Mouse (Mus musculus) thymus, postnatal 14 days (tissue): ENCODE measurements around the gene Nr4a1.
A peak's percentile ranks its signal among the peaks of the same experiment; 100 is the strongest.

Source experiments
- DNase-seq: peaks from one replicate; pipeline ENCODE4 v3.0.0; 2021

Nr4a1 gene

GRCm38 (mm10) chr15:101233641-101234275 lies 20.3 kb upstream of the Nr4a1 start:
- DNase-seq: peak; percentile 26

GRCm38 (mm10) chr15:101234611-101235341 lies 19.3 kb upstream of the Nr4a1 start:
- DNase-seq: no peak

DNA sequence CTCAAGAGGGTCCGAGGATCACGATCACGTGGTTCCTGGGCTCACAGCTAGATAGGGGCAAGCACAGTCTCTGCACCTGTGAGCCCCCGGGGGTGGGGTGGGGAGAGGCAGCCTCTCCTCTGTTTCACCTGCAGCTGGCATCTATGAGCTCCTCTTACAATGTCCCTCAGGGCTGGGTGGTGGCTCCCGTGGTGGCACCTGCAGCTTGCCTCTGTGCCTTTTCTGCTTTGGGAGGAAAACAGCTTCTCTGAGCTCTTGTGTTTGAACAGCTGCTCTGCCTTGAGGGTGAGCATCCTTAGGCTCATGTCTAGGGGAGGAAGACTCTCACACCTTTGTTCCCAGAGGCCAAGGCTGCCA lies 18.7 kb upstream of the Nr4a1 start:
- DNase-seq: peak; percentile 93

- no peak for DNase-seq
These were observed 18.2 kb upstream of the Nr4a1 start for GRCm38 (mm10) chr15:101235728-101236327.

- DNase-seq: peak; percentile 87
These were observed 17.2 kb upstream of the Nr4a1 start for GRCm38 (mm10) chr15:101236878-101237277.

GRCm38 (mm10) chr15:101238885-101239511 lies 15.1 kb upstream of the Nr4a1 start:
- DNase-seq: peak; percentile 88

DNA sequence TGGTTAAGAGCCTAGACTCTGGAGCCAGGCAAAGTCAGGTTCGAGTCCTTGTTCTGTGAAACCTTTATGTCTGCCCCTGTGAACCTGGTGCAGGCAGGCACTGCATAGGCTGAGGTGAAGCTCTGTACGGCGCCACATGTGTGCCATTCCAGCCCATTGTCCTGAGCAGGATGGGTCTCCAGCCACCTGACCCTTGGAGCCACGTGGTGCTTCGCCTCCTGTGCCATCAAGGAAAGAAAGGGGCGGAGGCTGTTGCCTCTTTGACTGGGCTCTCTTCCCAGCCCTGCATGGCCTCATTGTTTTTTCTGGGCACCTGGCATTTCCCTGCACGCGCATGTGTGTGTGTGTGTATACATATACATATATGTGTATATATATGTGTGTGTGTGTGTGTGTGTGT lies 14.2 kb upstream of the Nr4a1 start:
- DNase-seq: no peak

DNA sequence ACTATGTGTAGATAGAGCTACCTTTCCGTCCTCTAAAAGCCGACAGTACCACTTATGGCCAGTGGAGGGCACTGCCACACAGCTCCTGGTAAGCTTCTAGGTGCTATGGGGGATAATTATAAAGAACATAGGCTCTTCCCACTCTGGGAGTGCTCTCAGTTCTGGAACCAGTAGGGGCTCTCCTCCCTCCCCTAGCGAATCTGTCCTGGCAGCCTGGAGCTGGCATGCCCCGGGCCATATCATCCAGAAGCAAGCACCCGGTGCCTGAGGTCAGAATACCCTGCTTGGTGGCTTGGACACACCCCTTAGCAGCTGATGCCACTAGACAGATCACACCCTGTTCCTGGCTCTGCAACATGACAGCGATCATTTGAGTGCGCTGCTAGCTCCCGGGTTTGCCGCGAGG lies 13.3 kb upstream of the Nr4a1 start:
- DNase-seq: peak; percentile 91

DNA sequence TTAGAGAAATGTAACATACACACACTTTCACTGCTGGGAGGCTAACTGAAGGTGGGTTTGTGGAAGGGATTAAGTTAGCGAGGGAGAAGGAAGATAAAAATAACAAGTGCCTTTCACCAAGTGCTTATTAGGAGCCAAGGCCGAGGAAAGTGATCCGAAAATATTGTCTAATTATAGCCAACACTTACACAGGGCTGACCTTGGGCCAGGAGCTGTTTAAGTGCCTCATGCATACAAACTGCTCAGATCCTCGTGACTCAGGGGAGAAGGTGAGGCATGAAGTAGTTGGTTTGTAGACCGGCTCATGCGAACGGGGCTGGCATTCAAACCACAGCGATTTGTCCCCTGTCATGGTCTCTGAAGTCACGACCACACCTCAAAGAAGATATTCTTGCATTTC lies 12.8 kb upstream of the Nr4a1 start:
- no peak for DNase-seq

GRCm38 (mm10) chr15:101241853-101242252 lies 12.2 kb upstream of the Nr4a1 start:
- DNase-seq: no peak

DNA sequence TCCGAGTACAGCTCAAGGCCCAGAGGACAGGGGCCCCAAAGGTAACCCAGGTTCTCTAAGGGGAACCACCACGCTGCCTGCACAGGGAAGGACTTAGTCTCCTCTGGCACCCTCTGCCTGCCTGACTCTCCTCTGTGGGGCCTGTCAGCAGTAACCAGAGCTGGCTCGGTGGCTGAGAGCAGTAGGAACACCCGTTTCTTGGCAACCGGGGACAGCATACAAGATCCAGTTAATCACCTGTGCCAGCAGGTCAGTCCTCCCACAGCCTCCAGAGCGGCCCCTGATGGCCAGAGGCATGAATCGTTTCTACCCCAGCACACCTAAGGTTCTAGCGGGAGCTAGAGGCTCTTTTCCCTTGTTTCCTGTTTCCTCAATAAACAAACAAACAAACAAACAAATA lies 11.4 kb upstream of the Nr4a1 start:
- peak; percentile 56 for DNase-seq

GRCm38 (mm10) chr15:101244012-101244411 lies 10.1 kb upstream of the Nr4a1 start:
- no peak for DNase-seq

GRCm38 (mm10) chr15:101246231-101247154 lies 7.6 kb upstream of the Nr4a1 start:
- DNase-seq: peak; percentile 97

DNA sequence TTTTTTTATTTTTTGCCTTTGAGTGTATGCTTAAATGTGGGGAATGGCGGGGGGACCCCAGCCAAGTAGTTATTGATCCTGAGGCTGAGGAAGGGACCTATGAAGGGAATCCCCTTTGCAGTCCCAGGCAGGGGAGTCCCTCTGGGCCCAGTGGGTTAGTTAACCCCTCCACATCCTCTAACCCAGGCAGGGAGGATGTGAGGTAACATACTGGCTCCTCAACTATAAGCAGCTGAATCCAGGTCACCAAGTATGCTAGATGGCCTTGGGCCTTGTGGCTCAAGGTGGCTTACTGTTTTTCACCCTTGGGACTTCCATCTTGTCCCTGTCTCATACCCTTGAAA lies 6.9 kb upstream of the Nr4a1 start:
- peak; percentile 45 for DNase-seq

GRCm38 (mm10) chr15:101248029-101248710 lies 5.9 kb upstream of the Nr4a1 start:
- DNase-seq: peak; percentile 16

DNA sequence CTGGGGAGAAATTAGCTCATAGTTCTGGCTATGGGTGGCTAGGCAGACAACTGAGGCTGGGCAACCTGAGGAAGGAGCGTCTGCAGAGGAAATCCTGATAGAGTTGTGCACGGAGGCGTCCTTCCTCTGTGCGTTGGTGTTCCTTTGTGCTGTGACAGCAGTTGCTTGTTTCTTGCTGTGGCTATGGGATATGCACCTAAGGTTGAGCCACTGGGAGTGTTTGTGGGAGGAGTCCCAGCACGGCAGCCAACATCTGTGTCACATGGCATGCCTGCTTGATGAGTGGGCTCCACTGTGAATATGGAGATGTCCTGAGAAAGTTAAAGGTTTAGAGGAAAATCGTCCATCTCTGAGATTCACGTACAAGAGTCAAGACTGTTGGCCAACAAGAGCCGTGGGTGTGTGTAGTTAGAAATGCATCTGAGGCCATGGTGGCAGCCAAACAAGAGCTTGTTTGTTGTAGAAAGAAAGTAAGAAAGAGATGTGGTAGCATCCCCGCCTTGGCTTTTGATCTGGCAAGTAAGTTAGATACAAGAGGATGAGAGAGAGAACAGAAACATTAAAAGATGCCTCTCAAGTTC lies 3.8 kb upstream of the Nr4a1 start:
- DNase-seq: peak; percentile 51

DNA sequence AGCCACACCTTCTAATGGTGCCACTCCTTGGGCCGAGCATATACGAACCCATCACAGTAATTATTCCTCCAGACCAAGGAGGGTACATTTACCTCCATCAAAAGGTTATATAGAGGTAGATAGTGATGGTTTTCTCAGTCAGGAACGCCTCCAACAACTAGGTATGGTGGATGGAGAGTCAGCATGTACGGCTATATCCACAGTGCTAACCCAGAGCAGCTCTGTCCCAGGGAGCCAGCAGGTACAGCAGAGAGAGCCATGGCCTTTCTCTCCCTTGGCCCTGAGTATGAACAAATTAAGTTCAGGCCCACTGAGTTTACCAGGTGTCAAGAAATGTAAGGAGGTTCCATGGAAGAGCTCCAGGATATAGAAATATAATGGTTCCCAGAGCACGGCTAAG lies 2.1 kb upstream of the Nr4a1 start:
- no peak for DNase-seq

DNA sequence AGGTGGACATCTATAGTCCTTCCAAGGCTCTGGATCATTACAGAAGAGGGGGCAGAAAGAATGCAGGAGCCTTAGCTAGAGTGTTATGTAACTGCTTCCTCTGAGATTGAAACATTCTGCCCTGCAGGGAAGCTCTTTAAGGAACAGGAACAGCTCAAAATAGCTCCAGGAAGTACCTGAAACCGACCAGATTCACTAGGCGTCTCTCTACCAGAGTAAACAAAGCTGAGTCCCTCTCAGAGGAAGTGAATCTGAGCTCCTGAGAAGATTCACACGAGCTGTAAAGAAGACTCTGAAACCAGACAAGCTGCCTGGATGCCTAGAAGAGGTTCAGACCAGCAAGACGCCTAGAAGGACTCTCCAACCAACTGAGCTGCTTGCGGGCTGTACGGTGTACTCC lies 1.5 kb upstream of the Nr4a1 start:
- no peak for DNase-seq

- DNase-seq: no peak
These were observed 545 bp upstream of the Nr4a1 start for GRCm38 (mm10) chr15:101253563-101253885.

DNA sequence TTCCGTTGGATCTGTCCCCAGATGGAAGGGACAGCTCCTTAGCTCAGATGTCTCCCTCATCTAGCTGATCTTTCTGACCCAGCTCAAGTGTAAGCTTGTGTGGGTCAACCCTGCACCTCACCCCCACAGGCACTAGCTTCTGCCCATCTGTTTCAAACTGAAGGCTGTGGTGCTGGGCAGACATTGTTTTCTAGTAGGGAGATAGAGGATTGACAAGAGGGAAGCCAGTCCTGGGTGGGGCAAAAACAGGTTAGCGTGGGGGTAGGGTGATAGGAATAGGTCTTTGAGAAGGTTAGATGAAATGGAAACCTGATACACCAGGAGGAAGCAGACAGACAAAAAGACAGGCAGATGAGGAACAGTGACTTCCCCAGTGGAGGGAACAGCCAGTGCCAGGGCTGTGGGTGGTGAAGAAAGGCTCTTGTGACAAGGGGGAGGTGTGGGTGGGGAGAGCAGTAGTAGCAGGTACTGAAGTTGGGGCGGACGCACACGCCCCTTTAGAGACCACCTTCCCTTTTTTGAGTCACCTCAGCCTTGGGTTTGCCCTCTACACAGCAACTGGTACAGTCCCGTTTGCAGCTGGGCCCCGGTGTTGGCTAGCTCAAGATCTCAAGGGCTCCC lies 1.9 kb downstream of the Nr4a1 start:
- peak; percentile 45 for DNase-seq

DNA sequence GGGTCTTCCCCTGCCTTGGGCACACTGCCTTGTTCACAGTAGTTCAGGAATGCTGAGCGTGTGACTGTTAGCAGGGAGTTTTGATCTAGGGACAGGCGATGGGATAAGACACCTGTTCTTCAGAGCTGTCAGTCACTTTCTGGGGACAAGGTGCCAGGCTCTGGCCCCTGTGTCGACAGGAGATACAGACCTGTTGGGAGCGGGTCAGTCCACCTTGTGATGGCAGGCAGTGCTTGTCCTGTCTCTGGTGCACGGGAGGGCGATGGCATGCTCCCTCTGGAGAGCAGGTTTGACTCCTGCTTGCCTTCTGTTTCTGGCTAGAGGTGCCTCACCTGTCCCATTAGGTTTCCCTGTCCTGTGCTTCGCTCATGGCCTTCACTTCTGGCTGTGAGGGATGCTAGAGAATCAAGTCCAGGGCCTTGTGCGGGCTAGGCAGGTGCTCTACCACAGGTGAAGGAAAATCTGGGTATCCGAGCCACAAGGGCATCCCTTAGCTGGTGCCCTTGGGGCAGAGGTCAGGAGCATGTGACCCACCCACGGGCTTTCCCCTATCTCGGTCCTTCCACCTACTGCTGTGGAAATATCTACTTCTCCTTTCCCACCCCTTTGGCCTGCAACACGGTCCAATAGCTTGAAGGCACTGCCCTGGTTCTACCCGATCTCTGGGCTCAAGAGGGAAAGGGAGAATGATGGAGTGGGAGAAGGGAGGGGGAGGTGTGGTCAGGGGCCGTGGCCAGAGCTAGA lies 2.6 kb downstream of the Nr4a1 start:
- DNase-seq: no peak
